Mouse (Mus musculus) forebrain, postnatal 0 days (tissue): ENCODE results near the gene Myl9. TPM values are rescaled to one million over a fixed set of nuclear protein-coding genes. Genes with fewer than 3 reads are reported as not detected.
A peak's percentile ranks its signal among the peaks of the same experiment; 100 is the strongest.
"Not testable (repeated sequence)": the region's sequence is repeated elsewhere in the genome, so short reads cannot be mapped to it uniquely, and the experiment has no call there.

Source experiments
- ATAC-seq: fragments of 200-750 bp; cut with Nextera tagmentation; 2 replicates; pipeline ENCODE4 v1.8.0; 2017; ENCODE audit warnings: mild to moderate bottlenecking, moderate library complexity
- DNase-seq: peaks from one replicate; pipeline ENCODE4 v3.0.0-alpha.2; 2015
- H3K27ac ChIP-seq: fragments of 300-500 bp; sonication (generic); 2 replicates; pipeline ENCODE4 v1.5.1; 2014; ENCODE audit warnings: low read depth, mild to moderate bottlenecking, antibody characterized with exemption, low read length, moderate library complexity, mixed read lengths
- H3K27me3 ChIP-seq: fragments of 300-500 bp; sonication (generic); 2 replicates; pipeline ENCODE4 v1.6.1; 2014; ENCODE audit warnings: mild to moderate bottlenecking, low read length, mixed read lengths; ENCODE audit not compliant: insufficient read depth
- H3K36me3 ChIP-seq: fragments of 300-500 bp; sonication (generic); 2 replicates; pipeline ENCODE4 v1.6.1; 2014; ENCODE audit warnings: mild to moderate bottlenecking, moderate library complexity; ENCODE audit not compliant: insufficient read depth
- H3K4me1 ChIP-seq: fragments of 300-500 bp; sonication (generic); 2 replicates; pipeline ENCODE4 v1.6.1; 2014; ENCODE audit warnings: antibody characterized with exemption; ENCODE audit not compliant: insufficient read depth
- H3K4me2 ChIP-seq: fragments of 300-500 bp; sonication (generic); 2 replicates; pipeline ENCODE4 v1.6.1; 2014; ENCODE audit warnings: low read depth, mild to moderate bottlenecking, moderate library complexity
- H3K4me3 ChIP-seq: fragments of 300-500 bp; sonication (generic); 2 replicates; pipeline ENCODE4 v1.5.1; 2014; ENCODE audit warnings: low read depth, low read length, mixed read lengths
- H3K9ac ChIP-seq: fragments of 300-500 bp; sonication (generic); 2 replicates; pipeline ENCODE4 v1.6.1; 2014; ENCODE audit warnings: mild to moderate bottlenecking
- H3K9me3 ChIP-seq: fragments of 300-500 bp; sonication (generic); 2 replicates; pipeline ENCODE4 v1.6.1; 2016; ENCODE audit warnings: low read length
- CTCF ChIP-seq: sonication (generic); IDR thresholded peaks from 2 replicates; pipeline ENCODE4 v1.5.1; 2016; ENCODE audit warnings: antibody characterized with exemption, control low read depth, low read depth
- WGBS: fragments of 180-500 bp; shearing (Covaris S2); extraction: QIAGEN DNeasy Blood & Tissue Kit; methylation state at CpG from one replicate; pipeline ENCODE4 v1.1.7; 2014; 5-methylcytosine and 5-hydroxymethylcytosine counted together
- polyA plus RNA-seq: library from polyadenylated mRNA; unstranded; fragments of >200 nt; fragmentation: Nextera tagmentation; extraction: Ambion mirVana; gene quantifications from 2 replicates; pipeline ENCODE4 v1.2.1, GENCODE M21; 2015
- total RNA-seq: library from RNA; depleted of rRNA; stranded (reverse); fragments of >200 nt; gene quantifications from 2 replicates; pipeline ENCODE4 v1.2.3, GENCODE M21; 2014; rRNA removed

The Myl9 gene
- total and polyA plus RNA-seq, 2 experiments from 2014 or later, result 34.3 to 34.6 TPM

GRCm38 (mm10) chr2:156810716-156811115 lies 35.5 kb downstream of the Myl9 start:
- Histone ChIP-seq H3K27ac (no peak overlapping the region), H3K9ac (no peak overlapping the region), H3K36me3 (no peaks in the 10 kb centered on the region), H3K9me3 (no peaks in the 10 kb centered on the region), H3K4me1 (no peaks in the 10 kb centered on the region), H3K4me3 (no peak overlapping the region), H3K27me3 (no peaks in the 10 kb centered on the region), H3K4me2 (no peak overlapping the region)
- ATAC-seq, result no peak
- TF ChIP-seq CTCF, result no peak
- DNase-seq, result no peak
- 95% methylated on average over 10 of the region's 10 CpGs for WGBS

- H3K27ac ChIP-seq, result no peak overlapping the region
- no peaks in the 10 kb centered on the region for H3K4me1 ChIP-seq
- ATAC-seq, result no peak
- TF ChIP-seq CTCF, result no peak
- no peak overlapping the region for H3K4me3 ChIP-seq
- DNase-seq, result no peak
- no peaks in the 10 kb centered on the region for H3K36me3 ChIP-seq
- H3K9me3 ChIP-seq, result no peaks in the 10 kb centered on the region
- H3K27me3 ChIP-seq, result no peaks in the 10 kb centered on the region
- no peak overlapping the region for H3K4me2 ChIP-seq
- WGBS, result 76% methylated on average over 5 of the region's 5 CpGs
- no peak overlapping the region for H3K9ac ChIP-seq
Observed at GRCm38 (mm10) chr2:156811556-156811955, 36.3 kb downstream of the Myl9 start.

- H3K36me3 ChIP-seq, result no peaks in the 10 kb centered on the region
- no peak for TF ChIP-seq CTCF
- no peak overlapping the region for H3K4me3 ChIP-seq
- no peak overlapping the region for H3K4me2 ChIP-seq
- DNase-seq (no peak), ATAC-seq (no peak)
- WGBS, result 24% methylated on average over 8 of the region's 8 CpGs
- no peak overlapping the region for H3K9ac ChIP-seq
- no peak overlapping the region for H3K27ac ChIP-seq
- no peaks in the 10 kb centered on the region for H3K27me3 ChIP-seq
- H3K9me3 ChIP-seq, result no peaks in the 10 kb centered on the region
- H3K4me1 ChIP-seq, result no peaks in the 10 kb centered on the region
Observed at GRCm38 (mm10) chr2:156814344-156814801, 39.2 kb downstream of the Myl9 start.

- H3K4me2 ChIP-seq, result no peak overlapping the region
- WGBS, result 46% methylated on average over 5 of the region's 5 CpGs
- no peak overlapping the region for H3K27ac ChIP-seq
- no peak overlapping the region for H3K4me3 ChIP-seq
- no peaks in the 10 kb centered on the region for H3K4me1 ChIP-seq
- H3K36me3 ChIP-seq, result no peaks in the 10 kb centered on the region
- H3K9me3 ChIP-seq, result no peaks in the 10 kb centered on the region
- H3K9ac ChIP-seq, result no peak overlapping the region
- DNase-seq (no peak), ATAC-seq (no peak)
- H3K27me3 ChIP-seq, result no peaks in the 10 kb centered on the region
- no peak for TF ChIP-seq CTCF
Observed at GRCm38 (mm10) chr2:156814893-156815292, 39.7 kb downstream of the Myl9 start.

GRCm38 (mm10) chr2:156815412-156815811 lies 40.2 kb downstream of the Myl9 start:
- no peak for DNase-seq
- no peaks in the 10 kb centered on the region for H3K9me3 ChIP-seq
- 69% methylated on average over 3 of the region's 3 CpGs for whole genome bisulfite sequencing
- H3K27me3 ChIP-seq, result no peaks in the 10 kb centered on the region
- H3K9ac ChIP-seq, result no peak overlapping the region
- no peak overlapping the region for H3K27ac ChIP-seq
- no peaks in the 10 kb centered on the region for H3K36me3 ChIP-seq
- no peak for ATAC-seq
- H3K4me2 ChIP-seq, result no peak overlapping the region
- H3K4me3 ChIP-seq, result no peak overlapping the region
- no peak for TF ChIP-seq CTCF
- H3K4me1 ChIP-seq, result no peaks in the 10 kb centered on the region

GRCm38 (mm10) chr2:156816116-156816515 lies 40.9 kb downstream of the Myl9 start:
- no peaks in the 10 kb centered on the region for H3K9me3 ChIP-seq
- no peak for TF ChIP-seq CTCF
- ATAC-seq (no peak), DNase-seq (no peak)
- 47% methylated on average over 1 of the region's 1 CpGs for WGBS
- no peaks in the 10 kb centered on the region for H3K36me3 ChIP-seq
- no peaks in the 10 kb centered on the region for H3K4me1 ChIP-seq
- H3K9ac ChIP-seq, result no peak overlapping the region
- H3K4me3 ChIP-seq, result no peak overlapping the region
- H3K27ac ChIP-seq, result no peak overlapping the region
- H3K27me3 ChIP-seq, result no peaks in the 10 kb centered on the region
- no peak overlapping the region for H3K4me2 ChIP-seq

- not testable (repeated sequence) for H3K36me3 ChIP-seq, H3K9me3 ChIP-seq, H3K4me1 ChIP-seq, H3K9ac ChIP-seq, H3K27ac ChIP-seq, ATAC-seq, H3K27me3 ChIP-seq, DNase-seq, H3K4me2 ChIP-seq, H3K4me3 ChIP-seq
- peak; percentile 20; the same call in 1 of the 2 replicates for TF ChIP-seq CTCF
- WGBS, result 89% methylated on average over 6 of the region's 6 CpGs
Observed at GRCm38 (mm10) chr2:156825128-156825527, 49.9 kb downstream of the Myl9 start.

Other genes with a start within 250 kb of the Myl9 start
- gene Aar2, start 227.8 kb upstream of the Myl9 start, total RNA-seq, result 46.7 and 50.1 TPM in 2 replicates
- gene Aar2, start 227.8 kb upstream of the Myl9 start, polyA plus RNA-seq, result 37.1 and 43.7 TPM in 2 replicates
- gene Dlgap4, start 161.7 kb upstream of the Myl9 start, total RNA-seq, result 218 and 235 TPM in 2 replicates
- gene Dlgap4, start 161.7 kb upstream of the Myl9 start, polyA plus RNA-seq, result 327 and 354 TPM in 2 replicates
- 13.1 and 13.7 TPM in 2 replicates for gene Tgif2, start 64.6 kb downstream of the Myl9 start, total RNA-seq
- gene Tgif2, start 64.6 kb downstream of the Myl9 start, polyA plus RNA-seq, result 8.7 and 9.3 TPM in 2 replicates
- 1.00 and 2.5 TPM in 2 replicates for gene 4930518I15Rik, start 82.5 kb downstream of the Myl9 start, total RNA-seq
- 1.3 and 2.1 TPM in 2 replicates for gene 4930518I15Rik, start 82.5 kb downstream of the Myl9 start, polyA plus RNA-seq
- 123 TPM in 2 replicates for gene Rab5if, start 87.7 kb downstream of the Myl9 start, total RNA-seq
- gene Rab5if, start 87.7 kb downstream of the Myl9 start, polyA plus RNA-seq, result 154 and 169 TPM in 2 replicates
- gene Sla2, start 111.8 kb downstream of the Myl9 start, total RNA-seq, result not detected in 2 replicates
- 0.14 and 0.19 TPM in 2 replicates for gene Sla2, start 111.8 kb downstream of the Myl9 start, polyA plus RNA-seq
- gene Ndrg3, start 216.6 kb downstream of the Myl9 start, total RNA-seq, result 147 and 168 TPM in 2 replicates
- 151 and 161 TPM in 2 replicates for gene Ndrg3, start 216.6 kb downstream of the Myl9 start, polyA plus RNA-seq
- gene Dsn1, start 231.7 kb downstream of the Myl9 start, total RNA-seq, result 8.0 and 12.2 TPM in 2 replicates
- gene Dsn1, start 231.7 kb downstream of the Myl9 start, polyA plus RNA-seq, result 9.3 and 10.0 TPM in 2 replicates